In the genomic region with DNA sequence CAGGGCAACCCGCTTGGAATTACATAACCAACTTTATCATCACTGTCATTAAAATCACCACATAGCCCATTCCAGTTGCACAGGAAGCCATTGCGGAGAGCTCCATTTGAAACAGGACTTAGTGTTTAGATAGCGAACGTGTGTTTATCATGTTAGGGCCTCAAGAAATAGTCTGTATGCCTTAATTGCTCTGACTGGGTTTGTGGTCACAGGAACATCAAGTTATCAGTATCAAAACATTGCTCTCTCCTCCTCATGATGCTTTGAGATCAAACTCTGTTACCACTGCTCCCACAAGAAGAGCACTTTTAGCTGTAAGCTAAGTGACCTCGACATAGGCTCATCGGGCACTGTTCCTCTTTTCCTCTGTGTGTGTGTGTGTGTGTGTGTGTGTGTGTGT, we compare ENCODE assay signal across 25 mouse cellular contexts. TPM values are rescaled to one million over a fixed set of nuclear protein-coding genes. Genes with fewer than 3 reads are reported as not detected.
DNase-seq lines count a peak whose midpoint lies in the region; ATAC-seq lines count a peak whose summit lies in the region.
"Had no signal": no experiment of that assay in that cellular context is flagged by ENCODE, and none has a peak within 500 bp of the region (broad histone marks: within the 10 kb centered on the region; RNA-seq: fewer than 3 reads in every experiment).

No protein-coding gene starts in this region.

- no peaks in the 10 kb centered on the region for H3K9me3 ChIP-seq in liver, embryonic 16.5 days (replicated peaks; ENCODE audit: control insufficient read depth, low read length)
- no peaks in the 10 kb centered on the region; the same call in 1 of the 2 replicates for H3K9me3 ChIP-seq in midbrain, embryonic 11.5 days (ENCODE audit: control insufficient read depth, low read length)
- H3K9me3 ChIP-seq in midbrain, embryonic 14.5 days (ENCODE audit: control insufficient read depth, low read length): no peaks in the 10 kb centered on the region
- H3K9me3 ChIP-seq: forebrain, embryonic 12.5 days; heart, embryonic 10.5 days; hindbrain, embryonic 10.5 days; limb, embryonic 12.5 days; neural tube, embryonic 15.5 days had no signal

- H3K9ac ChIP-seq in liver, embryonic 16.5 days (ENCODE audit: low read depth, low read length): no peak overlapping the region
- H3K9ac ChIP-seq in midbrain, embryonic 11.5 days (ENCODE audit: low read length): no peak overlapping the region
- no peak overlapping the region for H3K9ac ChIP-seq in midbrain, embryonic 14.5 days (replicated peaks; ENCODE audit: low read length)
- H3K9ac ChIP-seq: forebrain, embryonic 12.5 days; limb, embryonic 12.5 days; neural tube, embryonic 15.5 days had no signal

- DNase-seq in heart, adult 11 months: peak; percentile 41
- DNase-seq in heart, adult 18-20 months: no peak
- DNase-seq in midbrain, embryonic 11.5 days (ENCODE audit: low spot score, missing footprints): no peak
- no peak for DNase-seq in spleen, adult 18-20 months
- DNase-seq in midbrain, embryonic 14.5 days: no peak
- DNase-seq: adrenal gland, postnatal 14 days; cerebellum, adult 9-11 months; kidney, adult 9 months; kidney, postnatal 25 days; lung, adult 2 months; lung, postnatal 14 days; right cerebral cortex, adult 18-20 months; right cerebral cortex, postnatal 4 days had no signal

- no peak overlapping the region for H3K27ac ChIP-seq in liver, embryonic 16.5 days (ENCODE audit: low read length)
- no peak overlapping the region for H3K27ac ChIP-seq in midbrain, embryonic 11.5 days (ENCODE audit: low read depth, low read length)
- H3K27ac ChIP-seq in midbrain, embryonic 14.5 days (replicated peaks; ENCODE audit: low read depth, low read length): no peak overlapping the region
- H3K27ac ChIP-seq: forebrain, embryonic 12.5 days; heart, embryonic 10.5 days; hindbrain, embryonic 10.5 days; layer of hippocampus, adult 2 months; limb, embryonic 12.5 days; midbrain, embryonic 10.5 days; neural tube, embryonic 15.5 days had no signal

- peaks cover 17% of the 10 kb centered on the region for H3K27me3 ChIP-seq in liver, embryonic 16.5 days (ENCODE audit: control insufficient read depth, insufficient read depth, low read depth, low read length)
- H3K27me3 ChIP-seq in midbrain, embryonic 11.5 days (ENCODE audit: control insufficient read depth, insufficient read depth, low read length): peaks cover 39% of the 10 kb centered on the region
- H3K27me3 ChIP-seq in midbrain, embryonic 14.5 days (ENCODE audit: control insufficient read depth, insufficient read depth, low read length): peaks cover 20% of the 10 kb centered on the region; the same call in 1 of the 2 replicates
- H3K27me3 ChIP-seq: CH12.LX; limb, embryonic 12.5 days; neural tube, embryonic 15.5 days had no signal

- peak overlapping the region; percentile 13; the same call in 1 of the 2 replicates for H3K4me2 ChIP-seq in liver, embryonic 16.5 days (ENCODE audit: low read depth, low read length)
- no peak overlapping the region for H3K4me2 ChIP-seq in midbrain, embryonic 11.5 days
- H3K4me2 ChIP-seq in midbrain, embryonic 14.5 days (ENCODE audit: low read length): no peak overlapping the region
- H3K4me2 ChIP-seq: forebrain, embryonic 12.5 days; limb, embryonic 12.5 days; neural tube, embryonic 15.5 days had no signal

- H3K4me3 ChIP-seq in liver, embryonic 16.5 days (ENCODE audit: low read depth, low read length): no peak overlapping the region
- H3K4me3 ChIP-seq in midbrain, embryonic 11.5 days (ENCODE audit: low read depth, low read length): no peak overlapping the region
- H3K4me3 ChIP-seq in midbrain, embryonic 14.5 days (replicated peaks; ENCODE audit: low read depth, low read length): no peak overlapping the region
- H3K4me3 ChIP-seq: forebrain, embryonic 12.5 days; heart, embryonic 10.5 days; hindbrain, embryonic 10.5 days; layer of hippocampus, adult 2 months; limb, embryonic 12.5 days; midbrain, embryonic 10.5 days; neural tube, embryonic 15.5 days had no signal

- H3K36me3 ChIP-seq in liver, embryonic 16.5 days (ENCODE audit: control insufficient read depth, insufficient read depth): no peaks in the 10 kb centered on the region
- H3K36me3 ChIP-seq in midbrain, embryonic 11.5 days (ENCODE audit: control insufficient read depth, insufficient read depth, low read length): no peaks in the 10 kb centered on the region
- no peaks in the 10 kb centered on the region for H3K36me3 ChIP-seq in midbrain, embryonic 14.5 days (ENCODE audit: control insufficient read depth, insufficient read depth, low read length)
- H3K36me3 ChIP-seq: forebrain, embryonic 12.5 days; heart, embryonic 10.5 days; hindbrain, embryonic 10.5 days; limb, embryonic 12.5 days; midbrain, embryonic 10.5 days; neural tube, embryonic 15.5 days had no signal

- 19% methylated on average over 6 of the region's 6 CpGs for WGBS in liver, embryonic 16.5 days (ENCODE audit: insufficient replicate concordance)
- 89% methylated on average over 6 of the region's 6 CpGs for WGBS in midbrain, embryonic 11.5 days
- WGBS in midbrain, embryonic 14.5 days: 77% methylated on average over 6 of the region's 6 CpGs

- peak; percentile 74 for ATAC-seq in granulocyte monocyte progenitor cell, adult 5-6 weeks (replicated peaks; ENCODE audit: poor library complexity, severe bottlenecking)
- ATAC-seq in liver, embryonic 16.5 days (ENCODE audit: low read depth): peak; percentile 76
- no peak for ATAC-seq in midbrain, embryonic 11.5 days (ENCODE audit: low FRiP score)
- ATAC-seq in midbrain, embryonic 14.5 days (ENCODE audit: low FRiP score, low TSS enrichment): no peak
- ATAC-seq: hindbrain, embryonic 16.5 days; intestine, embryonic 16.5 days had no signal

- H3K4me1 ChIP-seq in liver, embryonic 16.5 days (ENCODE audit: control insufficient read depth, low read depth, low read length): peaks cover 23% of the 10 kb centered on the region
- H3K4me1 ChIP-seq in midbrain, embryonic 11.5 days (ENCODE audit: control insufficient read depth, insufficient read depth, low read length): peaks cover 10% of the 10 kb centered on the region
- peaks cover 11% of the 10 kb centered on the region; the same call in 1 of the 2 replicates for H3K4me1 ChIP-seq in midbrain, embryonic 14.5 days (ENCODE audit: control insufficient read depth, insufficient read depth, low read length)

RNA-seq across cellular contexts. Expression of gene Spry1, which starts 19.9 kb away (rescaled TPM):
- 10 to 100 TPM; 22.8 to 25.3 TPM for total RNA-seq in heart, adult 18-20 months (2021)
- total RNA-seq in granulocyte monocyte progenitor cell, adult 5-6 weeks (2014; fragmentation: Nextera tagmentation): 2.1 and 3.7 TPM in 2 replicates
- total RNA-seq in granulocyte monocyte progenitor cell, adult 5-6 weeks (2017): 2.6 and 3.1 TPM in 2 replicates
- polyA plus RNA-seq in liver, embryonic 16.5 days (2015; fragmentation: Nextera tagmentation; extraction: Ambion mirVana): 2.8 and 2.9 TPM in 2 replicates
- 10.0 and 10.3 TPM in 2 replicates for polyA plus RNA-seq in midbrain, embryonic 11.5 days (2014; fragmentation: Nextera tagmentation; extraction: Ambion mirVana)
- 7.1 and 7.2 TPM in 2 replicates for polyA plus RNA-seq in midbrain, embryonic 14.5 days (2014; fragmentation: Nextera tagmentation; extraction: Ambion mirVana)
- total RNA-seq: CH12.LX had no signal

Comparison
In these comparisons a context has a peak if more than half of its experiments do, and no peak if none do; other contexts are left out.
1. ATAC-seq: peak in granulocyte monocyte progenitor cell, adult 5-6 weeks (single experiment) and liver, embryonic 16.5 days (single experiment); none in midbrain, embryonic 11.5 days (single experiment) and midbrain, embryonic 14.5 days (single experiment).